Mouse (Mus musculus): ENCODE results near the gene Gm20388. TPM values are rescaled to one million over a fixed set of nuclear protein-coding genes. Genes with fewer than 3 reads are reported as not detected.

Gene Gm20388
- polyA plus RNA-seq, 1 experiment from 2014 or later, result not detected

GRCm38 (mm10) chr8:120828279-120828678 lies 917.6 kb downstream of the Gm20388 start:
- no peak overlapping the region for H3K9ac ChIP-seq
- no peak overlapping the region for H3K27ac ChIP-seq
- peaks cover 53% of the 10 kb centered on the region for H3K27me3 ChIP-seq
- H3K4me2 ChIP-seq (replicated peaks), result no peak overlapping the region
- H3K4me3 ChIP-seq, result no peak overlapping the region
- ATAC-seq (ENCODE audit: insufficient number of reproducible peaks, insufficient read depth, low FRiP score, low TSS enrichment), result no peak
- no peaks in the 10 kb centered on the region for H3K9me3 ChIP-seq
- H3K36me3 ChIP-seq, result no peaks in the 10 kb centered on the region
- H3K4me1 ChIP-seq, result peaks cover 18% of the 10 kb centered on the region; the same call in 1 of the 2 replicates
- WGBS, result 12% methylated on average over 14 of the region's 14 CpGs

GRCm38 (mm10) chr8:120830661-120831060 lies 920.0 kb downstream of the Gm20388 start:
- ATAC-seq (ENCODE audit: insufficient number of reproducible peaks, insufficient read depth, low FRiP score, low TSS enrichment), result no peak
- Histone ChIP-seq H3K27ac (no peak overlapping the region), H3K4me3 (no peak overlapping the region), H3K9me3 (no peaks in the 10 kb centered on the region), H3K4me1 (peaks cover 20% of the 10 kb centered on the region; the same call in 1 of the 2 replicates), H3K4me2 (replicated peaks) (no peak overlapping the region), H3K27me3 (peaks cover 67% of the 10 kb centered on the region), H3K36me3 (no peaks in the 10 kb centered on the region), H3K9ac (no peak overlapping the region)
- 82% methylated on average over 12 of the region's 12 CpGs for WGBS

- 28% methylated on average over 10 of the region's 14 CpGs for WGBS
- no peaks in the 10 kb centered on the region for H3K36me3 ChIP-seq
- peaks cover 20% of the 10 kb centered on the region; the same call in 1 of the 2 replicates for H3K4me1 ChIP-seq
- H3K9ac ChIP-seq, result no peak overlapping the region
- H3K4me3 ChIP-seq, result no peak overlapping the region
- H3K4me2 ChIP-seq (replicated peaks), result no peak overlapping the region
- ATAC-seq (ENCODE audit: insufficient number of reproducible peaks, insufficient read depth, low FRiP score, low TSS enrichment), result no peak
- H3K27me3 ChIP-seq, result peaks cover 73% of the 10 kb centered on the region
- no peaks in the 10 kb centered on the region for H3K9me3 ChIP-seq
- no peak overlapping the region for H3K27ac ChIP-seq
Observed at GRCm38 (mm10) chr8:120832022-120832421, 921.4 kb downstream of the Gm20388 start.

GRCm38 (mm10) chr8:120833196-120833595 lies 922.6 kb downstream of the Gm20388 start:
- no peaks in the 10 kb centered on the region for H3K9me3 ChIP-seq
- H3K9ac ChIP-seq, result no peak overlapping the region
- H3K36me3 ChIP-seq, result no peaks in the 10 kb centered on the region
- H3K27me3 ChIP-seq, result peaks cover 67% of the 10 kb centered on the region
- H3K4me1 ChIP-seq, result peaks cover 16% of the 10 kb centered on the region; the same call in 1 of the 2 replicates
- no peak overlapping the region for H3K4me3 ChIP-seq
- no peak overlapping the region for H3K4me2 ChIP-seq (replicated peaks)
- WGBS, result 17% methylated on average over 4 of the region's 4 CpGs
- no peak for ATAC-seq (ENCODE audit: insufficient number of reproducible peaks, insufficient read depth, low FRiP score, low TSS enrichment)
- no peak overlapping the region for H3K27ac ChIP-seq

- 20% methylated on average over 14 of the region's 14 CpGs for WGBS
- Histone ChIP-seq H3K36me3 (no peaks in the 10 kb centered on the region), H3K4me1 (peaks cover 14% of the 10 kb centered on the region), H3K4me2 (replicated peaks) (0 out of 2 replicates have a peak overlapping the region, but pooled peaks have one; percentile 7), H3K27me3 (peaks cover 30% of the 10 kb centered on the region), H3K9ac (no peak overlapping the region), H3K9me3 (no peaks in the 10 kb centered on the region), H3K4me3 (no peak overlapping the region), H3K27ac (peak overlapping the region; percentile 37; the same call in 1 of the 2 replicates)
- ATAC-seq (ENCODE audit: insufficient number of reproducible peaks, insufficient read depth, low FRiP score, low TSS enrichment), result no peak
Observed at GRCm38 (mm10) chr8:120839031-120839430, 928.4 kb downstream of the Gm20388 start.

- no peak overlapping the region for H3K9ac ChIP-seq
- peaks cover 5% of the 10 kb centered on the region; the same call in 1 of the 2 replicates for H3K27me3 ChIP-seq
- 71% methylated on average over 7 of the region's 7 CpGs for WGBS
- ATAC-seq (ENCODE audit: insufficient number of reproducible peaks, insufficient read depth, low FRiP score, low TSS enrichment), result no peak
- H3K27ac ChIP-seq, result no peak overlapping the region
- H3K9me3 ChIP-seq, result no peaks in the 10 kb centered on the region
- no peak overlapping the region for H3K4me3 ChIP-seq
- H3K4me2 ChIP-seq (replicated peaks), result no peak overlapping the region
- H3K4me1 ChIP-seq, result peaks cover 31% of the 10 kb centered on the region
- no peaks in the 10 kb centered on the region for H3K36me3 ChIP-seq
Observed at GRCm38 (mm10) chr8:120843084-120843483, 932.4 kb downstream of the Gm20388 start.

- Histone ChIP-seq H3K27me3 (peaks cover 10% of the 10 kb centered on the region; the same call in 1 of the 2 replicates), H3K36me3 (no peaks in the 10 kb centered on the region)
Observed at GRCm38 (mm10) chr8:120846018-120846417, 935.4 kb downstream of the Gm20388 start.

GRCm38 (mm10) chr8:120847279-120847678 lies 936.6 kb downstream of the Gm20388 start:
- H3K4me2 ChIP-seq (replicated peaks), result no peak overlapping the region
- no peaks in the 10 kb centered on the region for H3K9me3 ChIP-seq
- no peak overlapping the region for H3K9ac ChIP-seq
- no peak for ATAC-seq (ENCODE audit: insufficient number of reproducible peaks, insufficient read depth, low FRiP score, low TSS enrichment)
- H3K4me1 ChIP-seq, result peaks cover 21% of the 10 kb centered on the region
- H3K27me3 ChIP-seq, result peaks cover 10% of the 10 kb centered on the region; the same call in 1 of the 2 replicates
- H3K27ac ChIP-seq, result 0 out of 2 replicates have a peak overlapping the region, but pooled peaks have one; percentile 32
- WGBS, result 16% methylated on average over 4 of the region's 4 CpGs
- no peaks in the 10 kb centered on the region for H3K36me3 ChIP-seq
- H3K4me3 ChIP-seq, result no peak overlapping the region

More at GRCm38 (mm10) chr8:120846018-120846417, 935.4 kb downstream of the Gm20388 start:
- WGBS, result 39% methylated on average over 5 of the region's 5 CpGs
- Histone ChIP-seq H3K9ac (no peak overlapping the region), H3K4me1 (peaks cover 21% of the 10 kb centered on the region), H3K4me3 (no peak overlapping the region), H3K4me2 (replicated peaks) (no peak overlapping the region), H3K27ac (no peak overlapping the region), H3K9me3 (no peaks in the 10 kb centered on the region)
- no peak for ATAC-seq (ENCODE audit: insufficient number of reproducible peaks, insufficient read depth, low FRiP score, low TSS enrichment)

- ATAC-seq (ENCODE audit: insufficient number of reproducible peaks, insufficient read depth, low FRiP score, low TSS enrichment), result no peak
- Histone ChIP-seq H3K9ac (no peak overlapping the region), H3K27me3 (peaks cover 10% of the 10 kb centered on the region; the same call in 1 of the 2 replicates), H3K4me3 (no peak overlapping the region), H3K36me3 (no peaks in the 10 kb centered on the region), H3K4me2 (replicated peaks) (peak overlapping the region; percentile 26), H3K9me3 (no peaks in the 10 kb centered on the region), H3K4me1 (peaks cover 21% of the 10 kb centered on the region), H3K27ac (0 out of 2 replicates have a peak overlapping the region, but pooled peaks have one; percentile 32)
- 1% methylated on average over 13 of the region's 14 CpGs for WGBS
Observed at GRCm38 (mm10) chr8:120847735-120848134, 937.1 kb downstream of the Gm20388 start.

GRCm38 (mm10) chr8:120848434-120848833 lies 937.8 kb downstream of the Gm20388 start:
- H3K4me3 ChIP-seq, result no peak overlapping the region

GRCm38 (mm10) chr8:120851411-120851810 lies 940.8 kb downstream of the Gm20388 start:
- 70% methylated on average over 12 of the region's 12 CpGs for WGBS
- no peak overlapping the region for H3K4me3 ChIP-seq
- H3K27me3 ChIP-seq, result peaks cover 12% of the 10 kb centered on the region
- no peak overlapping the region for H3K4me2 ChIP-seq (replicated peaks)
- ATAC-seq (ENCODE audit: insufficient number of reproducible peaks, insufficient read depth, low FRiP score, low TSS enrichment), result no peak
- no peaks in the 10 kb centered on the region for H3K36me3 ChIP-seq
- H3K4me1 ChIP-seq, result peaks cover 15% of the 10 kb centered on the region
- H3K9ac ChIP-seq, result no peak overlapping the region
- H3K9me3 ChIP-seq, result no peaks in the 10 kb centered on the region
- no peak overlapping the region for H3K27ac ChIP-seq

More at GRCm38 (mm10) chr8:120848434-120848833, 937.8 kb downstream of the Gm20388 start:
- WGBS, result 49% methylated on average over 4 of the region's 4 CpGs
- no peak overlapping the region for H3K4me2 ChIP-seq (replicated peaks)
- peaks cover 21% of the 10 kb centered on the region for H3K4me1 ChIP-seq
- H3K27me3 ChIP-seq, result peaks cover 10% of the 10 kb centered on the region; the same call in 1 of the 2 replicates
- H3K27ac ChIP-seq, result no peak overlapping the region
- H3K36me3 ChIP-seq, result no peaks in the 10 kb centered on the region
- no peaks in the 10 kb centered on the region for H3K9me3 ChIP-seq
- no peak for ATAC-seq (ENCODE audit: insufficient number of reproducible peaks, insufficient read depth, low FRiP score, low TSS enrichment)
- H3K9ac ChIP-seq, result no peak overlapping the region

- ATAC-seq (ENCODE audit: insufficient number of reproducible peaks, insufficient read depth, low FRiP score, low TSS enrichment), result no peak
- Histone ChIP-seq H3K27ac (no peak overlapping the region), H3K9ac (no peak overlapping the region), H3K36me3 (no peaks in the 10 kb centered on the region), H3K4me2 (replicated peaks) (no peak overlapping the region), H3K9me3 (no peaks in the 10 kb centered on the region), H3K27me3 (peaks cover 3% of the 10 kb centered on the region; the same call in 1 of the 2 replicates), H3K4me3 (no peak overlapping the region), H3K4me1 (peaks cover 10% of the 10 kb centered on the region; the same call in 1 of the 2 replicates)
- WGBS, result 81% methylated on average over 14 of the region's 14 CpGs
Observed at GRCm38 (mm10) chr8:120859881-120860280, 949.2 kb downstream of the Gm20388 start.
